Mouse (Mus musculus): ENCODE data around the gene 4932438H23Rik. TPM values are rescaled to one million over a fixed set of nuclear protein-coding genes. Genes with fewer than 3 reads are reported as not detected.
"Not testable (repeated sequence)": the region's sequence is repeated elsewhere in the genome, so short reads cannot be mapped to it uniquely, and the experiment has no call there.

Gene 4932438H23Rik
- total RNA-seq, 2 experiments from 2014 or later = not detected

GRCm38 (mm10) chr16:91103386-91103785, 8.5 kb upstream of the 4932438H23Rik start:
- ATAC-seq (replicated peaks; ENCODE audit: low FRiP score, poor library complexity, severe bottlenecking) = no peak

- no peak for ATAC-seq (replicated peaks; ENCODE audit: low FRiP score, poor library complexity, severe bottlenecking)
Measured at GRCm38 (mm10) chr16:91100484-91100883, 5.6 kb upstream of the 4932438H23Rik start.

- ATAC-seq (replicated peaks; ENCODE audit: low FRiP score, poor library complexity, severe bottlenecking) = no peak
Measured at GRCm38 (mm10) chr16:91099444-91100065, 4.6 kb upstream of the 4932438H23Rik start.

- ATAC-seq (replicated peaks; ENCODE audit: low FRiP score, poor library complexity, severe bottlenecking) = no peak
Measured at GRCm38 (mm10) chr16:91097858-91098257, 2.9 kb upstream of the 4932438H23Rik start.

- ATAC-seq (replicated peaks; ENCODE audit: low FRiP score, poor library complexity, severe bottlenecking) = no peak
Measured at GRCm38 (mm10) chr16:91096984-91097506, 2.1 kb upstream of the 4932438H23Rik start.

- ATAC-seq (replicated peaks; ENCODE audit: low FRiP score, poor library complexity, severe bottlenecking) = no peak
Measured at GRCm38 (mm10) chr16:91096016-91096415, 1.1 kb upstream of the 4932438H23Rik start.

GRCm38 (mm10) chr16:91086642-91087306, 8.1 kb downstream of the 4932438H23Rik start:
- ATAC-seq (replicated peaks; ENCODE audit: low FRiP score, poor library complexity, severe bottlenecking) = peak; percentile 96

- ATAC-seq (replicated peaks; ENCODE audit: low FRiP score, poor library complexity, severe bottlenecking) = no peak
Measured at GRCm38 (mm10) chr16:91085239-91085825, 9.6 kb downstream of the 4932438H23Rik start.

- ATAC-seq (replicated peaks; ENCODE audit: low FRiP score, poor library complexity, severe bottlenecking) = no peak
Measured at GRCm38 (mm10) chr16:91084307-91085238, 10.3 kb downstream of the 4932438H23Rik start.

- no peak for ATAC-seq (replicated peaks; ENCODE audit: low FRiP score, poor library complexity, severe bottlenecking)
Measured at GRCm38 (mm10) chr16:91083002-91083646, 11.8 kb downstream of the 4932438H23Rik start.

- ATAC-seq (replicated peaks; ENCODE audit: low FRiP score, poor library complexity, severe bottlenecking) = peak; percentile 83
Measured at GRCm38 (mm10) chr16:91081508-91081907, 13.4 kb downstream of the 4932438H23Rik start.

GRCm38 (mm10) chr16:91076180-91076579, 18.7 kb downstream of the 4932438H23Rik start:
- ATAC-seq (replicated peaks; ENCODE audit: low FRiP score, poor library complexity, severe bottlenecking) = no peak

- not testable (repeated sequence) for ATAC-seq (replicated peaks; ENCODE audit: low FRiP score, poor library complexity, severe bottlenecking)
Measured at GRCm38 (mm10) chr16:91075423-91075822, 19.5 kb downstream of the 4932438H23Rik start.

- ATAC-seq (replicated peaks; ENCODE audit: low FRiP score, poor library complexity, severe bottlenecking) = peak; percentile 92
Measured at GRCm38 (mm10) chr16:91073163-91073892, 21.6 kb downstream of the 4932438H23Rik start.

GRCm38 (mm10) chr16:91072256-91072655, 22.7 kb downstream of the 4932438H23Rik start:
- ATAC-seq (replicated peaks; ENCODE audit: low FRiP score, poor library complexity, severe bottlenecking) = no peak

GRCm38 (mm10) chr16:91068969-91069368, 26.0 kb downstream of the 4932438H23Rik start:
- ATAC-seq (replicated peaks; ENCODE audit: low FRiP score, poor library complexity, severe bottlenecking) = no peak

- ATAC-seq (replicated peaks; ENCODE audit: low FRiP score, poor library complexity, severe bottlenecking) = no peak
Measured at GRCm38 (mm10) chr16:91067122-91067521, 27.8 kb downstream of the 4932438H23Rik start.

- ATAC-seq (replicated peaks; ENCODE audit: low FRiP score, poor library complexity, severe bottlenecking) = no peak
Measured at GRCm38 (mm10) chr16:91064583-91065365, 30.1 kb downstream of the 4932438H23Rik start.
